Mouse (Mus musculus): ENCODE measurements at regions not wholly inside any gene's neighbourhood (a gene's known extent, or its start where the extent isn't known, plus 50 kb on each side); places are given as distances from the start of the nearest gene placed in this dataset.

DNA sequence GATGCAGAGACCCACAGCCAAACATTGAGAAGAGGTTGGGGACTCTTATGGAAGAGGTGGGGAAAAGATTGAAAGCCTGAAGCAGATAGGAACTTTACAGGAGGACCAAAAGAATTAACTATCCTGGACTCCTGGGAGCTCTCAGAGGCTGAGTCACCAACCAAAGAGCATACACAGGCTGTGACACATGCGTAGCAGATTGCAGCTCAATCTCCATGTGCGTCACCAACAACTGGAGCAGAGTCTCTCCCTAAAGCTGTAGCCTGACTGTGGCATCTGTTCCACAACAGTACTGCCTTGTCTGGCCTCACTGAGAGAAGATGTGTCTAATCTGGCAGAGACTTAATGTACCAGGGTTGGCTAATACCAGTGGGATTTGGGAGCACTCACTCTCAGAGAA lies 185.7 kb upstream of the Clec14a start:
- Histone ChIP-seq H3K27me3 (ENCODE audit: control insufficient read depth, insufficient read depth, low read length) (no peaks in the 10 kb centered on the region), H3K27ac (ENCODE audit: low read length) (no peak overlapping the region), H3K4me1 (ENCODE audit: control insufficient read depth, insufficient read depth, low read length) (no peaks in the 10 kb centered on the region), H3K4me2 (replicated peaks; ENCODE audit: low read depth, low read length) (no peak overlapping the region), H3K36me3 (ENCODE audit: control insufficient read depth, insufficient read depth, low read length) (no peaks in the 10 kb centered on the region), H3K9me3 (ENCODE audit: control insufficient read depth, low read depth, low read length) (no peaks in the 10 kb centered on the region), H3K9ac (replicated peaks; ENCODE audit: low read depth, low read length) (no peak overlapping the region), H3K4me3 (ENCODE audit: low read depth, low read length) (no peak overlapping the region)
- ATAC-seq (ENCODE audit: insufficient number of reproducible peaks, insufficient read depth, low FRiP score, low read depth), result no peak
- 91% methylated on average over 2 of the region's 2 CpGs for WGBS

- Histone ChIP-seq H3K9me3 (ENCODE audit: control insufficient read depth, low read depth, low read length) (no peaks in the 10 kb centered on the region), H3K4me2 (replicated peaks; ENCODE audit: low read depth, low read length) (no peak overlapping the region), H3K9ac (replicated peaks; ENCODE audit: low read depth, low read length) (no peak overlapping the region), H3K4me3 (ENCODE audit: low read depth, low read length) (no peak overlapping the region), H3K4me1 (ENCODE audit: control insufficient read depth, insufficient read depth, low read length) (no peaks in the 10 kb centered on the region), H3K27ac (ENCODE audit: low read length) (no peak overlapping the region), H3K27me3 (ENCODE audit: control insufficient read depth, insufficient read depth, low read length) (no peaks in the 10 kb centered on the region), H3K36me3 (ENCODE audit: control insufficient read depth, insufficient read depth, low read length) (no peaks in the 10 kb centered on the region)
- WGBS, result 59% methylated on average over 3 of the region's 3 CpGs
- no peak for ATAC-seq (ENCODE audit: insufficient number of reproducible peaks, insufficient read depth, low FRiP score, low read depth)
These were observed 173.9 kb upstream of the Clec14a start for GRCm38 (mm10) chr12:58443007-58443406.

GRCm38 (mm10) chr12:58441962-58442361 lies 172.9 kb upstream of the Clec14a start:
- no peak for ATAC-seq (ENCODE audit: insufficient number of reproducible peaks, insufficient read depth, low FRiP score, low read depth)
- H3K27ac ChIP-seq (ENCODE audit: low read length), result no peak overlapping the region
- no peaks in the 10 kb centered on the region for H3K9me3 ChIP-seq (ENCODE audit: control insufficient read depth, low read depth, low read length)
- no peaks in the 10 kb centered on the region for H3K27me3 ChIP-seq (ENCODE audit: control insufficient read depth, insufficient read depth, low read length)
- H3K4me3 ChIP-seq (ENCODE audit: low read depth, low read length), result no peak overlapping the region
- no peak overlapping the region for H3K4me2 ChIP-seq (replicated peaks; ENCODE audit: low read depth, low read length)
- no peaks in the 10 kb centered on the region for H3K4me1 ChIP-seq (ENCODE audit: control insufficient read depth, insufficient read depth, low read length)
- H3K36me3 ChIP-seq (ENCODE audit: control insufficient read depth, insufficient read depth, low read length), result no peaks in the 10 kb centered on the region
- WGBS, result 90% methylated on average over 2 of the region's 2 CpGs
- no peak overlapping the region for H3K9ac ChIP-seq (replicated peaks; ENCODE audit: low read depth, low read length)

DNA sequence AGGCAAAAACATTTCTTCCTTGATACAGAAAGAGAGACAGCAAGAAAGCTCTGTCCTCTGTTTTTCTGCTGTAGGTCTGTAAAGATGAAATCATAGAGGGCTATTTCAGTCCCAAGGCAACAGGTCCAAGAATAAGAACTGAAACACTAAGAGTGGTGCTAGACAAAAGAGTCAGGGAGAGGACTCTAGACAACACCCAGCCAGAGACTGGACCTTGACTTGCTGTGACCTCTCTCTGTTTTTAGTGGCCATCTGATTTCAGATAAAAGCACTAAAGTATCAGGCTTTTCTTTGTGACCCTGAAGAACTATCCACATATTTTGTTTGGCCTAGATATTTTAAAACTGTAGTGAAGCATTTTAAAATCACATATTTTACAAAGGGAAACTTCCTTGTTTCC lies 171.6 kb upstream of the Clec14a start:
- ATAC-seq (ENCODE audit: insufficient number of reproducible peaks, insufficient read depth, low FRiP score, low read depth), result no peak
- Histone ChIP-seq H3K27ac (ENCODE audit: low read length) (no peak overlapping the region), H3K4me2 (replicated peaks; ENCODE audit: low read depth, low read length) (no peak overlapping the region), H3K27me3 (ENCODE audit: control insufficient read depth, insufficient read depth, low read length) (no peaks in the 10 kb centered on the region), H3K4me3 (ENCODE audit: low read depth, low read length) (no peak overlapping the region), H3K9ac (replicated peaks; ENCODE audit: low read depth, low read length) (no peak overlapping the region), H3K4me1 (ENCODE audit: control insufficient read depth, insufficient read depth, low read length) (no peaks in the 10 kb centered on the region), H3K9me3 (ENCODE audit: control insufficient read depth, low read depth, low read length) (no peaks in the 10 kb centered on the region), H3K36me3 (ENCODE audit: control insufficient read depth, insufficient read depth, low read length) (no peaks in the 10 kb centered on the region)

GRCm38 (mm10) chr12:58437031-58437430 lies 167.9 kb upstream of the Clec14a start:
- ATAC-seq (ENCODE audit: insufficient number of reproducible peaks, insufficient read depth, low FRiP score, low read depth), result no peak
- H3K27ac ChIP-seq (ENCODE audit: low read length), result no peak overlapping the region
- H3K9ac ChIP-seq (replicated peaks; ENCODE audit: low read depth, low read length), result no peak overlapping the region
- H3K36me3 ChIP-seq (ENCODE audit: control insufficient read depth, insufficient read depth, low read length), result no peaks in the 10 kb centered on the region
- H3K27me3 ChIP-seq (ENCODE audit: control insufficient read depth, insufficient read depth, low read length), result no peaks in the 10 kb centered on the region
- no peak overlapping the region for H3K4me2 ChIP-seq (replicated peaks; ENCODE audit: low read depth, low read length)
- H3K9me3 ChIP-seq (ENCODE audit: control insufficient read depth, low read depth, low read length), result no peaks in the 10 kb centered on the region
- no peaks in the 10 kb centered on the region for H3K4me1 ChIP-seq (ENCODE audit: control insufficient read depth, insufficient read depth, low read length)
- WGBS, result 73% methylated on average over 6 of the region's 6 CpGs
- no peak overlapping the region for H3K4me3 ChIP-seq (ENCODE audit: low read depth, low read length)

GRCm38 (mm10) chr12:58434504-58434903 lies 165.4 kb upstream of the Clec14a start:
- no peak overlapping the region for H3K9ac ChIP-seq (replicated peaks; ENCODE audit: low read depth, low read length)
- no peaks in the 10 kb centered on the region for H3K9me3 ChIP-seq (ENCODE audit: control insufficient read depth, low read depth, low read length)
- no peaks in the 10 kb centered on the region for H3K4me1 ChIP-seq (ENCODE audit: control insufficient read depth, insufficient read depth, low read length)
- H3K4me3 ChIP-seq (ENCODE audit: low read depth, low read length), result no peak overlapping the region
- no peaks in the 10 kb centered on the region for H3K36me3 ChIP-seq (ENCODE audit: control insufficient read depth, insufficient read depth, low read length)
- H3K27me3 ChIP-seq (ENCODE audit: control insufficient read depth, insufficient read depth, low read length), result no peaks in the 10 kb centered on the region
- H3K27ac ChIP-seq (ENCODE audit: low read length), result no peak overlapping the region
- H3K4me2 ChIP-seq (replicated peaks; ENCODE audit: low read depth, low read length), result no peak overlapping the region
- WGBS, result 81% methylated on average over 5 of the region's 5 CpGs
- no peak for ATAC-seq (ENCODE audit: insufficient number of reproducible peaks, insufficient read depth, low FRiP score, low read depth)

DNA sequence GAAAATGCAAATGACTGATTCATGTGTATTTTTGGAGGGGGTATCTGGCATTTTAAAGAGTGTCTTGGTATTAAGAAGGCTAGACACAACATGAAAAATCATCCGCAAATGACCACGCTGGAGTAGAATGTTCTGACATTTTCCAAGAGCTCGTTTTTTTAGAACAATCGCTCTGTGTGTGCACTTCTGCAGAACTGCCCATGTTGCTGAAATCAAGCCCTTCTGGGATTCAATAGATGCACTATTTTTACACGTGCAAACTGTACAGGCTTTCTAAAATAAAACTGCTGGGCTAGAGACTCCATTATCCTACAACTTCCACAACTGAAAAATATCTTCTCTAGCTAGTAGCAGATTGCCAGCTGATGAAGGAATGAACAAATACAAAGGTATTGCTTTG lies 160.8 kb upstream of the Clec14a start:
- H3K9me3 ChIP-seq (ENCODE audit: control insufficient read depth, low read depth, low read length), result no peaks in the 10 kb centered on the region
- H3K9ac ChIP-seq (replicated peaks; ENCODE audit: low read depth, low read length), result no peak overlapping the region
- no peaks in the 10 kb centered on the region for H3K36me3 ChIP-seq (ENCODE audit: control insufficient read depth, insufficient read depth, low read length)
- H3K4me2 ChIP-seq (replicated peaks; ENCODE audit: low read depth, low read length), result no peak overlapping the region
- no peak for ATAC-seq (ENCODE audit: insufficient number of reproducible peaks, insufficient read depth, low FRiP score, low read depth)
- no peak overlapping the region for H3K4me3 ChIP-seq (ENCODE audit: low read depth, low read length)
- H3K27ac ChIP-seq (ENCODE audit: low read length), result no peak overlapping the region
- no peaks in the 10 kb centered on the region for H3K4me1 ChIP-seq (ENCODE audit: control insufficient read depth, insufficient read depth, low read length)
- H3K27me3 ChIP-seq (ENCODE audit: control insufficient read depth, insufficient read depth, low read length), result no peaks in the 10 kb centered on the region
- WGBS, result 85% methylated on average over 5 of the region's 5 CpGs

- Histone ChIP-seq H3K27me3 (ENCODE audit: control insufficient read depth, insufficient read depth, low read length) (no peaks in the 10 kb centered on the region), H3K9ac (replicated peaks; ENCODE audit: low read depth, low read length) (no peak overlapping the region), H3K4me2 (replicated peaks; ENCODE audit: low read depth, low read length) (no peak overlapping the region), H3K4me3 (ENCODE audit: low read depth, low read length) (no peak overlapping the region), H3K36me3 (ENCODE audit: control insufficient read depth, insufficient read depth, low read length) (no peaks in the 10 kb centered on the region), H3K9me3 (ENCODE audit: control insufficient read depth, low read depth, low read length) (no peaks in the 10 kb centered on the region), H3K27ac (ENCODE audit: low read length) (no peak overlapping the region), H3K4me1 (ENCODE audit: control insufficient read depth, insufficient read depth, low read length) (no peaks in the 10 kb centered on the region)
- 87% methylated on average over 6 of the region's 6 CpGs for WGBS
- no peak for ATAC-seq (ENCODE audit: insufficient number of reproducible peaks, insufficient read depth, low FRiP score, low read depth)
These were observed 157.7 kb upstream of the Clec14a start for GRCm38 (mm10) chr12:58426758-58427157.

- H3K27ac ChIP-seq (ENCODE audit: low read length), result no peak overlapping the region
- H3K9me3 ChIP-seq (ENCODE audit: control insufficient read depth, low read depth, low read length), result no peaks in the 10 kb centered on the region
- H3K27me3 ChIP-seq (ENCODE audit: control insufficient read depth, insufficient read depth, low read length), result no peaks in the 10 kb centered on the region
- ATAC-seq (ENCODE audit: insufficient number of reproducible peaks, insufficient read depth, low FRiP score, low read depth), result no peak
- no peak overlapping the region for H3K9ac ChIP-seq (replicated peaks; ENCODE audit: low read depth, low read length)
- H3K4me3 ChIP-seq (ENCODE audit: low read depth, low read length), result no peak overlapping the region
- no peaks in the 10 kb centered on the region for H3K36me3 ChIP-seq (ENCODE audit: control insufficient read depth, insufficient read depth, low read length)
- no peaks in the 10 kb centered on the region for H3K4me1 ChIP-seq (ENCODE audit: control insufficient read depth, insufficient read depth, low read length)
- 66% methylated on average over 4 of the region's 4 CpGs for WGBS
- H3K4me2 ChIP-seq (replicated peaks; ENCODE audit: low read depth, low read length), result no peak overlapping the region
These were observed 156.9 kb upstream of the Clec14a start for GRCm38 (mm10) chr12:58425961-58426360.

Measured in stomach, embryonic 14.5 days (tissue).